Mouse (Mus musculus) heart, embryonic 16.5 days (tissue): ENCODE data around the gene Rufy3. TPM values are rescaled to one million over a fixed set of nuclear protein-coding genes. Genes with fewer than 3 reads are reported as not detected.
A peak's percentile ranks its signal among the peaks of the same experiment; 100 is the strongest.

Experiments
- ATAC-seq: fragments of 200-750 bp; cut with Nextera tagmentation; replicated peaks from 2 replicates; pipeline ENCODE4 v1.8.0; 2017; ENCODE audit warnings: moderate number of reproducible peaks; ENCODE audit not compliant: insufficient read depth, low FRiP score; ENCODE audit errors: extremely low read depth
- H3K27ac ChIP-seq: fragments of 300-500 bp; sonication (generic); 2 replicates; pipeline ENCODE4 v1.5.1; 2014; ENCODE audit warnings: mild to moderate bottlenecking, low read length, control low read depth, moderate library complexity
- H3K27me3 ChIP-seq: fragments of 300-500 bp; sonication (generic); 2 replicates; pipeline ENCODE4 v1.6.1; 2014; ENCODE audit warnings: low read length, mixed read lengths; ENCODE audit not compliant: control insufficient read depth, insufficient read depth
- H3K36me3 ChIP-seq: fragments of 300-500 bp; sonication (generic); 2 replicates; pipeline ENCODE4 v1.6.1; 2014; ENCODE audit not compliant: control insufficient read depth, insufficient read depth
- H3K4me1 ChIP-seq: fragments of 300-500 bp; sonication (generic); 2 replicates; pipeline ENCODE4 v1.6.1; 2014; ENCODE audit warnings: low read length, mixed read lengths; ENCODE audit not compliant: control insufficient read depth, insufficient read depth
- H3K4me2 ChIP-seq: fragments of 300-500 bp; sonication (generic); 2 replicates; pipeline ENCODE4 v1.6.1; 2014; ENCODE audit warnings: low read depth, mild to moderate bottlenecking, control low read depth, low read length
- H3K4me3 ChIP-seq: fragments of 300-500 bp; sonication (generic); 2 replicates; pipeline ENCODE4 v1.5.1; 2014; ENCODE audit warnings: mild to moderate bottlenecking, control low read depth, low read length
- H3K9ac ChIP-seq: fragments of 300-500 bp; sonication (generic); 2 replicates; pipeline ENCODE4 v1.6.1; 2014; ENCODE audit warnings: low read length, control low read depth
- H3K9me3 ChIP-seq: fragments of 300-500 bp; sonication (generic); replicated peaks from 2 replicates; pipeline ENCODE4 v1.6.1; 2016; ENCODE audit warnings: low read length; ENCODE audit not compliant: control insufficient read depth
- WGBS: fragments of 180-500 bp; shearing (Covaris S2); extraction: QIAGEN DNeasy Blood & Tissue Kit; methylation state at CpG from one replicate; pipeline ENCODE4 v1.1.7; 2014; 5-methylcytosine and 5-hydroxymethylcytosine counted together
- polyA plus RNA-seq: library from polyadenylated mRNA; unstranded; fragments of >200 nt; fragmentation: Nextera tagmentation; extraction: Ambion mirVana; gene quantifications from 2 replicates; pipeline ENCODE4 v1.2.1, GENCODE M21; 2015

The Rufy3 gene
- polyA plus RNA-seq, 1 experiment from 2014 or later: 9.2 TPM

GRCm38 (mm10) chr5:88553271-88554085 is 11.4 kb upstream of the Rufy3 start:
- peak overlapping the region; percentile 76 for H3K4me3 ChIP-seq
- peaks cover 9% of the 10 kb centered on the region; the same call in 1 of the 2 replicates for H3K36me3 ChIP-seq
- H3K9ac ChIP-seq: peak overlapping the region; percentile 90
- H3K9me3 ChIP-seq: no peaks in the 10 kb centered on the region
- WGBS: 7% methylated on average over 29 of the region's 29 CpGs
- peaks cover 17% of the 10 kb centered on the region for H3K4me1 ChIP-seq
- H3K27ac ChIP-seq: peak overlapping the region; percentile 98
- H3K27me3 ChIP-seq: no peaks in the 10 kb centered on the region
- H3K4me2 ChIP-seq: peak overlapping the region; percentile 76
- ATAC-seq: peak; percentile 49

GRCm38 (mm10) chr5:88554086-88554886 is 10.6 kb upstream of the Rufy3 start, which contains the start of gene Utp3:
Utp3 (plus strand) TSS chr5:88554462.
- H3K9ac ChIP-seq: peak within 1 kb of the TSS; percentile 90
- H3K4me2 ChIP-seq: peak within 1 kb of the TSS; percentile 95
- peaks cover 17% of the 10 kb centered on the region for H3K4me1 ChIP-seq
- H3K4me3 ChIP-seq: peak within 1 kb of the TSS; percentile 76
- H3K27ac ChIP-seq: peak within 1 kb of the TSS; percentile 98
- peak; percentile 95 for ATAC-seq
- H3K36me3 ChIP-seq: peaks cover 9% of the 10 kb centered on the region; the same call in 1 of the 2 replicates
- H3K27me3 ChIP-seq: no peaks in the 10 kb centered on the region
- no peaks in the 10 kb centered on the region for H3K9me3 ChIP-seq
- WGBS: under 1% methylated on average over 73 of the region's 76 CpGs

- no peak for ATAC-seq
- H3K36me3 ChIP-seq: peaks cover 9% of the 10 kb centered on the region; the same call in 1 of the 2 replicates
- H3K9ac ChIP-seq: no peak overlapping the region
- H3K27me3 ChIP-seq: no peaks in the 10 kb centered on the region
- H3K4me3 ChIP-seq: no peak overlapping the region
- WGBS: 33% methylated on average over 1 of the region's 1 CpGs
- H3K9me3 ChIP-seq: no peaks in the 10 kb centered on the region
- H3K4me2 ChIP-seq: no peak overlapping the region
- H3K27ac ChIP-seq: no peak overlapping the region
- H3K4me1 ChIP-seq: peaks cover 18% of the 10 kb centered on the region
Measured at GRCm38 (mm10) chr5:88558991-88559390, 5.8 kb upstream of the Rufy3 start.

GRCm38 (mm10) chr5:88561080-88561814 is 3.6 kb upstream of the Rufy3 start:
- H3K9me3 ChIP-seq: no peaks in the 10 kb centered on the region
- no peak for ATAC-seq
- no peak overlapping the region for H3K4me2 ChIP-seq
- 0 out of 2 replicates have a peak, but pooled peaks cover 2% of the 10 kb centered on the region for H3K36me3 ChIP-seq
- 69% methylated on average over 9 of the region's 9 CpGs for WGBS
- no peaks in the 10 kb centered on the region for H3K27me3 ChIP-seq
- H3K9ac ChIP-seq: no peak overlapping the region
- no peak overlapping the region for H3K4me3 ChIP-seq
- peaks cover 10% of the 10 kb centered on the region for H3K4me1 ChIP-seq
- H3K27ac ChIP-seq: no peak overlapping the region

GRCm38 (mm10) chr5:88562863-88563780 is 1.7 kb upstream of the Rufy3 start:
- H3K4me2 ChIP-seq: no peak overlapping the region
- no peaks in the 10 kb centered on the region for H3K9me3 ChIP-seq
- whole genome bisulfite sequencing: 61% methylated on average over 8 of the region's 8 CpGs
- ATAC-seq: no peak
- H3K9ac ChIP-seq: no peak overlapping the region
- H3K27ac ChIP-seq: no peak overlapping the region
- no peaks in the 10 kb centered on the region for H3K36me3 ChIP-seq
- H3K4me1 ChIP-seq: peaks cover 12% of the 10 kb centered on the region
- H3K27me3 ChIP-seq: no peaks in the 10 kb centered on the region
- no peak overlapping the region for H3K4me3 ChIP-seq

- Histone ChIP-seq H3K4me3 (peak overlapping the region; percentile 85), H3K9ac (peak overlapping the region; percentile 86), H3K27me3 (no peaks in the 10 kb centered on the region), H3K9me3 (no peaks in the 10 kb centered on the region), H3K27ac (peak overlapping the region; percentile 87), H3K4me2 (peak overlapping the region; percentile 76), H3K4me1 (peaks cover 12% of the 10 kb centered on the region), H3K36me3 (peaks cover 4% of the 10 kb centered on the region; the same call in 1 of the 2 replicates)
- ATAC-seq: peak; percentile 80
- under 1% methylated on average over 85 of the region's 119 CpGs for WGBS
Measured at GRCm38 (mm10) chr5:88565148-88566033, 551 bp downstream of the Rufy3 start.

GRCm38 (mm10) chr5:88566034-88566841 is 1.4 kb downstream of the Rufy3 start:
- no peaks in the 10 kb centered on the region for H3K27me3 ChIP-seq
- peak overlapping the region; percentile 87 for H3K27ac ChIP-seq
- H3K9me3 ChIP-seq: no peaks in the 10 kb centered on the region
- peak overlapping the region; percentile 76 for H3K4me2 ChIP-seq
- H3K9ac ChIP-seq: peak overlapping the region; percentile 86
- peaks cover 5% of the 10 kb centered on the region; the same call in 1 of the 2 replicates for H3K36me3 ChIP-seq
- no peak for ATAC-seq
- WGBS: 4% methylated on average over 14 of the region's 14 CpGs
- H3K4me1 ChIP-seq: peaks cover 12% of the 10 kb centered on the region
- H3K4me3 ChIP-seq: peak overlapping the region; percentile 85
